In the genomic region with DNA sequence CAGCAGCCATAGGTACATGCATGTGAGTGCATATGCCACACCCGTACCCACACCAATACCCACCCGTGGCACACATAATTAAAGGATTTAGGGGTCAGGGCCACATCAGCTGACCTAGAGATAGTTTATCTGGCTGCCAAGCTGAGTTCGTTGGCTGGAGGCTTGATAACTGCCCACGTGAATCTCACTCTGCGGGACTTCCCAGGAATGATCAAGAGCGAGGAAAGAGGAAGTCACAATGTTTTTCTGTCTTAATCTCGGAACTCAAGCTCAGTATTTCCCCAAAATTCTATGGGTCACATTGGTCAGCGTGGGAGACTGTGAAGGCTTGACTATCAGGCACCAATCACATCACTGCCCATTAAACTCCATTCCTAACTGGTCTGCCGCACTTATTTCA, we compare ENCODE assay signal across 9 mouse cellular contexts. TPM values are rescaled to one million over a fixed set of nuclear protein-coding genes. Genes with fewer than 3 reads are reported as not detected.
DNase-seq lines count a peak whose midpoint lies in the region; ATAC-seq and TF ChIP-seq lines count a peak whose summit lies in the region.
"Had no signal": no experiment of that assay in that cellular context is flagged by ENCODE, and none has a peak within 500 bp of the region (broad histone marks: within the 10 kb centered on the region; RNA-seq: fewer than 3 reads in every experiment).

No protein-coding gene starts in this region.

- H3K9ac ChIP-seq in embryonic facial prominence, embryonic 12.5 days: no peak overlapping the region
- no peak overlapping the region for H3K9ac ChIP-seq in intestine, embryonic 15.5 days
- H3K9ac ChIP-seq in midbrain, postnatal 0 days (replicated peaks; ENCODE audit: low read length, poor library complexity, severe bottlenecking): no peak overlapping the region

- no peak for ATAC-seq in embryonic facial prominence, embryonic 12.5 days (ENCODE audit: insufficient number of reproducible peaks, insufficient read depth, low FRiP score, low TSS enrichment)
- no peak for ATAC-seq in intestine, embryonic 15.5 days
- ATAC-seq in midbrain, postnatal 0 days (ENCODE audit: low FRiP score): no peak

- H3K4me2 ChIP-seq in embryonic facial prominence, embryonic 12.5 days (replicated peaks): peak overlapping the region; percentile 80
- peak overlapping the region; percentile 77 for H3K4me2 ChIP-seq in intestine, embryonic 15.5 days (replicated peaks)
- peak overlapping the region; percentile 63; the same call in 1 of the 2 replicates for H3K4me2 ChIP-seq in midbrain, postnatal 0 days (ENCODE audit: low read depth, low read length, poor library complexity, severe bottlenecking)

- H3K4me3 ChIP-seq in kidney, adult 2 months (ENCODE audit: insufficient read depth, low read depth, low read length): no peak overlapping the region
- no peak overlapping the region for H3K4me3 ChIP-seq in embryonic facial prominence, embryonic 12.5 days
- H3K4me3 ChIP-seq in intestine, embryonic 15.5 days (replicated peaks): peak overlapping the region; percentile 77; the same call in 1 of the 2 replicates
- no peak overlapping the region for H3K4me3 ChIP-seq in midbrain, postnatal 0 days (ENCODE audit: low read depth, low read length)

- H3K27me3 ChIP-seq in kidney, adult 2 months (replicated peaks; ENCODE audit: control insufficient read depth, insufficient read depth, low read length): no peaks in the 10 kb centered on the region
- H3K27me3 ChIP-seq in embryonic facial prominence, embryonic 12.5 days: no peaks in the 10 kb centered on the region
- H3K27me3 ChIP-seq in intestine, embryonic 15.5 days (replicated peaks): no peaks in the 10 kb centered on the region
- no peaks in the 10 kb centered on the region for H3K27me3 ChIP-seq in midbrain, postnatal 0 days (ENCODE audit: insufficient read depth, low read length)

- no peak overlapping the region for H3K27ac ChIP-seq in kidney, adult 2 months (ENCODE audit: insufficient read depth, low read depth, low read length)
- no peak overlapping the region for H3K27ac ChIP-seq in embryonic facial prominence, embryonic 12.5 days
- peak overlapping the region; percentile 96; the same call in 1 of the 2 replicates for H3K27ac ChIP-seq in intestine, embryonic 15.5 days
- H3K27ac ChIP-seq in midbrain, postnatal 0 days (ENCODE audit: low read depth, low read length): peak overlapping the region; percentile 90; the same call in 1 of the 2 replicates

- TF ChIP-seq POLR2A in kidney, adult 2 months (IDR thresholded peaks at IDR 0.05; ENCODE audit: low read depth, low read length): no peak

- H3K36me3 ChIP-seq in kidney, adult 2 months (ENCODE audit: control insufficient read depth, insufficient read depth, low read length): no peaks in the 10 kb centered on the region
- H3K36me3 ChIP-seq in embryonic facial prominence, embryonic 12.5 days: no peaks in the 10 kb centered on the region
- no peaks in the 10 kb centered on the region for H3K36me3 ChIP-seq in intestine, embryonic 15.5 days
- H3K36me3 ChIP-seq in midbrain, postnatal 0 days (ENCODE audit: insufficient read depth, low read length): no peaks in the 10 kb centered on the region

- H3K4me1 ChIP-seq in kidney, adult 2 months (ENCODE audit: control insufficient read depth, insufficient read depth, low read length): no peaks in the 10 kb centered on the region; the same call in 1 of the 2 replicates
- H3K4me1 ChIP-seq in embryonic facial prominence, embryonic 12.5 days: peaks cover 9% of the 10 kb centered on the region
- peaks cover 12% of the 10 kb centered on the region; the same call in 1 of the 2 replicates for H3K4me1 ChIP-seq in intestine, embryonic 15.5 days (replicated peaks)
- 0 out of 2 replicates have a peak, but pooled peaks cover 2% of the 10 kb centered on the region for H3K4me1 ChIP-seq in midbrain, postnatal 0 days (ENCODE audit: insufficient read depth, low read length)

- H3K9me3 ChIP-seq in embryonic facial prominence, embryonic 12.5 days: no peaks in the 10 kb centered on the region
- H3K9me3 ChIP-seq in intestine, embryonic 15.5 days: no peaks in the 10 kb centered on the region
- H3K9me3 ChIP-seq in midbrain, postnatal 0 days (ENCODE audit: low read length): no peaks in the 10 kb centered on the region

- DNase-seq in kidney, adult 2 months: peak; percentile 13
- no peak for DNase-seq in kidney, postnatal 4 days
- no peak for DNase-seq in midbrain, postnatal 0 days (ENCODE audit: low spot score)
- DNase-seq in urinary bladder, postnatal 25 days (ENCODE audit: low spot score): no peak
- DNase-seq in urinary bladder, postnatal 4 days (ENCODE audit: low spot score in 2 of 2): no peak
- DNase-seq in cerebellum, postnatal 36 days: no peak

- 80% methylated on average over 9 of the region's 9 CpGs for WGBS in kidney, adult 2 months
- 85% methylated on average over 9 of the region's 9 CpGs for WGBS in embryonic facial prominence, embryonic 12.5 days
- 69% methylated on average over 9 of the region's 9 CpGs for WGBS in intestine, embryonic 15.5 days
- WGBS in midbrain, postnatal 0 days: 86% methylated on average over 9 of the region's 9 CpGs

- no peak for TF ChIP-seq CTCF in kidney, adult 2 months (conservative IDR thresholded peaks at IDR 0.05; ENCODE audit: insufficient read depth, insufficient read length, low read depth, low read length)
- no peak for TF ChIP-seq CTCF in midbrain, postnatal 0 days (IDR thresholded peaks at IDR 0.05)

RNA-seq across cellular contexts. Expression of a gene that starts 0.6 kb away (rescaled TPM):
- polyA plus RNA-seq in kidney, adult 2 months (2012; rRNA removed): 70.0 and 75.9 TPM in 2 replicates
- polyA plus RNA-seq in embryonic facial prominence, embryonic 12.5 days (2016; fragmentation: Nextera tagmentation; extraction: Ambion mirVana): 78.5 and 82.8 TPM in 2 replicates
- polyA plus RNA-seq in intestine, embryonic 15.5 days (2015; fragmentation: Nextera tagmentation; extraction: Ambion mirVana): 68.4 and 73.7 TPM in 2 replicates
- total RNA-seq in midbrain, postnatal 0 days (2014; rRNA removed): 70.8 and 70.9 TPM in 2 replicates
- polyA plus RNA-seq in midbrain, postnatal 0 days (2015; fragmentation: Nextera tagmentation; extraction: Ambion mirVana): 129 and 132 TPM in 2 replicates

RNA-seq across cellular contexts. Expression of a gene that starts 19.5 kb away (rescaled TPM):
- not detected in 2 replicates for polyA plus RNA-seq in kidney, adult 2 months (2012; rRNA removed)
- polyA plus RNA-seq in embryonic facial prominence, embryonic 12.5 days (2016; fragmentation: Nextera tagmentation; extraction: Ambion mirVana): 2.4 and 3.2 TPM in 2 replicates
- polyA plus RNA-seq in intestine, embryonic 15.5 days (2015; fragmentation: Nextera tagmentation; extraction: Ambion mirVana): 0.64 and 1.00 TPM in 2 replicates
- total RNA-seq in midbrain, postnatal 0 days (2014; rRNA removed): 1.3 and 3.0 TPM in 2 replicates
- 5.0 and 7.6 TPM in 2 replicates for polyA plus RNA-seq in midbrain, postnatal 0 days (2015; fragmentation: Nextera tagmentation; extraction: Ambion mirVana)
- total RNA-seq: hematopoietic stem cell, adult 5-6 weeks had no signal

RNA-seq across cellular contexts. Expression of a gene that starts 51.5 kb away (rescaled TPM):
- polyA plus RNA-seq in kidney, adult 2 months (2012; rRNA removed): 31.8 and 33.9 TPM in 2 replicates
- 30.8 and 37.3 TPM in 2 replicates for polyA plus RNA-seq in embryonic facial prominence, embryonic 12.5 days (2016; fragmentation: Nextera tagmentation; extraction: Ambion mirVana)
- 18.1 and 19.4 TPM in 2 replicates for polyA plus RNA-seq in intestine, embryonic 15.5 days (2015; fragmentation: Nextera tagmentation; extraction: Ambion mirVana)
- 129 and 137 TPM in 2 replicates for total RNA-seq in midbrain, postnatal 0 days (2014; rRNA removed)
- 26.1 and 26.6 TPM in 2 replicates for polyA plus RNA-seq in midbrain, postnatal 0 days (2015; fragmentation: Nextera tagmentation; extraction: Ambion mirVana)

Comparison
In these comparisons a context has a peak if more than half of its experiments do, and no peak if none do; other contexts are left out.
1. H3K27ac ChIP-seq: peak in intestine, embryonic 15.5 days (single experiment) and midbrain, postnatal 0 days (single experiment); none in kidney, adult 2 months (single experiment) and embryonic facial prominence, embryonic 12.5 days (single experiment).
2. Peak in every context shown above with its lines, with median percentiles within 50 percentile points of each other: H3K4me2 ChIP-seq.